Mouse (Mus musculus) limb, embryonic 13.5 days (tissue): ENCODE results near the gene Mlf1. TPM values are rescaled to one million over a fixed set of nuclear protein-coding genes. Genes with fewer than 3 reads are reported as not detected.

ENCODE experiments used
- ATAC-seq: fragments of 200-750 bp; cut with Nextera tagmentation; 2 replicates; pipeline ENCODE4 v1.8.0; 2017; ENCODE audit warnings: low read depth, moderate number of reproducible peaks, moderate TSS enrichment; ENCODE audit not compliant: low FRiP score
- H3K27ac ChIP-seq: fragments of 300-500 bp; sonication (generic); 2 replicates; pipeline ENCODE4 v1.5.1; 2015; ENCODE audit warnings: inconsistent platforms, mild to moderate bottlenecking, moderate library complexity
- H3K27me3 ChIP-seq: fragments of 300-500 bp; sonication (generic); 2 replicates; pipeline ENCODE4 v1.6.1; 2015; ENCODE audit warnings: mild to moderate bottlenecking, inconsistent platforms
- H3K36me3 ChIP-seq: fragments of 300-500 bp; sonication (generic); 2 replicates; pipeline ENCODE4 v1.6.1; 2015; ENCODE audit warnings: inconsistent platforms, mild to moderate bottlenecking, moderate library complexity
- H3K4me1 ChIP-seq: fragments of 300-500 bp; sonication (generic); 2 replicates; pipeline ENCODE4 v1.6.1; 2015; ENCODE audit warnings: inconsistent platforms
- H3K4me2 ChIP-seq: fragments of 300-500 bp; sonication (generic); replicated peaks from 2 replicates; pipeline ENCODE4 v1.6.1; 2015; ENCODE audit warnings: inconsistent platforms, mild to moderate bottlenecking, moderate library complexity
- H3K4me3 ChIP-seq: fragments of 300-500 bp; sonication (generic); 2 replicates; pipeline ENCODE4 v1.5.1; 2015; ENCODE audit warnings: moderate library complexity, mild to moderate bottlenecking, inconsistent platforms
- H3K9ac ChIP-seq: fragments of 300-500 bp; sonication (generic); 2 replicates; pipeline ENCODE4 v1.6.1; 2015; ENCODE audit warnings: mild to moderate bottlenecking, inconsistent platforms
- H3K9me3 ChIP-seq: fragments of 300-500 bp; sonication (generic); 2 replicates; pipeline ENCODE4 v1.6.1; 2016; ENCODE audit warnings: inconsistent platforms
- WGBS: fragments of 180-500 bp; shearing (Covaris S2); methylation state at CpG from one replicate; pipeline ENCODE4 v1.1.7; 2015; 5-methylcytosine and 5-hydroxymethylcytosine counted together
- polyA plus RNA-seq: library from polyadenylated mRNA; unstranded; fragments of >200 nt; fragmentation: Nextera tagmentation; extraction: Ambion mirVana; gene quantifications from 2 replicates; pipeline ENCODE4 v1.2.1, GENCODE M21; 2015

The Mlf1 gene
- polyA plus RNA-seq, 1 experiment from 2014 or later: 19.8 TPM

DNA sequence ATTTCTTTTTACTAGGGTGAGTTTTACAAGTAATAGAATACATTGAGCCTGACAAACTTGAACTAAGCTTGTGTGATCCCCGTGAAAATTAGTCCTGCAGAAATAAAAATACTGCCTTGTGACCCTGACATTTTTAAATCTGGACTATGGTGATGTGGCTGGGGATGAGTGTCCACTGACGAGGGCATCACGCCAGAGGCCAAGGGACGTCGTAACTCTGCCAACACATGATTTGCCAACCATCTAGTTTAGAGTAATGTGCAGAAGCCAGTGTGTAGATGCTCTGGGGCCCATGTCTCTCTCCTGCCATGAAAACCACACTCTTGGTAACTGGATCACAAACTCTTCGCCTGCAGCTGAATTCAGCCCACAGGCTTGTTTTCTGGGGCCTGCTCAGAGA, 6.4 kb upstream of the Mlf1 start:
- Histone ChIP-seq H3K9me3 (no peaks in the 10 kb centered on the region), H3K9ac (no peak overlapping the region), H3K4me3 (no peak overlapping the region), H3K27ac (no peak overlapping the region), H3K36me3 (no peaks in the 10 kb centered on the region), H3K4me2 (no peak overlapping the region), H3K4me1 (no peaks in the 10 kb centered on the region), H3K27me3 (peaks cover 11% of the 10 kb centered on the region)
- 63% methylated on average over 6 of the region's 6 CpGs for WGBS
- no peak for ATAC-seq

DNA sequence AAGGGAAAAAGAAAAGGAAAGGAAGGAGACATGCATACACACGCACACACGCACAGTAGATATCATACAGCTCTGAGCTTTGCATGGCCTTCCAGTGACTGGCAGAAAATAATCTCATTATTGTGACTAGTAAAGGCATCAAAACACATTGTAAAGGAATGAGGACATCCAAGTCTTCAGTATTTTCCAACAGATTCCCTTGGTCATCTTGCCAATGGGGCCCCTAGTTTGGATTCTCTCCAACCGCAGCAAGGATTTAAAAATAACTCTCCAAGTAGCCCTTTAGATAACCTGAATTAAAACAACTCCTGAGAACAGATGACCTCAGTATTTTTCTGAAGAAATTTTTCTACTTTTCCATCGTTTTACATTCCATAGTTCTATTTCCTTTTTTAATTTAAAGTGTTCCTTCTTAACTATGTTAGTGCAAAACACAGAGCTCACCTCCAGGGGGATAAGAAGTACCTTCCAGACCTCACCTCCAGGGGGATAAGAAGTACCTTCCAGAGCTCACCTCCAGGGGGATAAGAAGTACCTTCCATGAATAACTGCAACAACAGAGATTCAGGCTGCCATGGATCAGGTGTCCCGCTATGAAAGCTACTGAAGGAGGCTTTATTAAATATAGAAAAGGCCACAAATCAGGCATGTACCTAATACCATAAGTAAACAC, 4.4 kb upstream of the Mlf1 start:
- Histone ChIP-seq H3K4me3 (no peak overlapping the region), H3K27ac (no peak overlapping the region), H3K9ac (no peak overlapping the region), H3K27me3 (peaks cover 25% of the 10 kb centered on the region), H3K36me3 (no peaks in the 10 kb centered on the region), H3K4me1 (peaks cover 3% of the 10 kb centered on the region; the same call in 1 of the 2 replicates), H3K9me3 (no peaks in the 10 kb centered on the region), H3K4me2 (no peak overlapping the region)
- ATAC-seq: no peak
- WGBS: 82% methylated on average over 5 of the region's 5 CpGs

DNA sequence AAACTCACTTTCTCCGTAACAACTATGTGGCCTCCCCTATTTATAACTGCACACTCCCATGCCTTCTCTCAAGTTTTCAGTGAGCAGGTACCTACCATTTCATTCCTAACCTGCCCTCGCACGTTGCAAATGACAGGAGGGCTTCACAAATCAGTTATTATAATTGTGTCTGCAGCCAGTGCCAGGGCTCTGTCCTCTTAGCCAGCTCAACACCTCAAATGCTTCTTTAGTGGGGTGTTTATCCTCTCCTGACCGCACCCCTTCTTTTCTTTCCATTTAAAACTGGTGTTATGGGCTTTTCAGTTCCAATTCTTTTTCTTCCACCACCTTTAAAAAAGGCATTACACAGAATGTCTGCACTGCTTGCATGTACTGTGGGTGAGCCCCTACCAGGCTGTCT, 1.7 kb upstream of the Mlf1 start:
- Histone ChIP-seq H3K4me2 (no peak overlapping the region), H3K27me3 (peaks cover 29% of the 10 kb centered on the region), H3K9me3 (no peaks in the 10 kb centered on the region), H3K36me3 (no peaks in the 10 kb centered on the region), H3K27ac (no peak overlapping the region), H3K9ac (no peak overlapping the region), H3K4me1 (peaks cover 4% of the 10 kb centered on the region; the same call in 1 of the 2 replicates), H3K4me3 (no peak overlapping the region)
- 78% methylated on average over 4 of the region's 4 CpGs for WGBS
- no peak for ATAC-seq

DNA sequence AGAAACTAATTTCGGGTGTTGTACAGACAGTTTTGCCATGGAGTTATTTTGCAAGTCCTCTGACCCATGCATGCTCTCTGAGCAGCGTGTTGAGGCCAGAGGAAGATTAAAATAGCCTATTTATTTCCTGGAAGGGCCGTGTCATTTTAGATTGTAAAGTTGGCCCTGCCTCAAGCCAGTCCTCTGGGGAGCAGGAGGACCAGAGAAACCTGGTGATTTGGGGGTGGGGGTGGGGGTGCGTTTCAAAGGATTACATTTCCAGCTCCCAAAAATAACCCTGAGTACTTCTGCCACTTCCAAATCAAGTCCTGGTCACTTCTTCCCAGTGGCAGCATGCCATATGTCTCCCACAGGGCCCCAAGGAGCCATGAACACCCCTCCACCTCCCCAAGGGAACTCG, 1.1 kb upstream of the Mlf1 start:
- ATAC-seq: no peak
- H3K9me3 ChIP-seq: no peaks in the 10 kb centered on the region
- no peak overlapping the region for H3K9ac ChIP-seq
- H3K4me2 ChIP-seq: no peak overlapping the region
- H3K4me3 ChIP-seq: no peak overlapping the region
- WGBS: 51% methylated on average over 5 of the region's 5 CpGs
- peaks cover 29% of the 10 kb centered on the region for H3K27me3 ChIP-seq
- H3K27ac ChIP-seq: no peak overlapping the region
- peaks cover 4% of the 10 kb centered on the region; the same call in 1 of the 2 replicates for H3K4me1 ChIP-seq
- H3K36me3 ChIP-seq: no peaks in the 10 kb centered on the region

DNA sequence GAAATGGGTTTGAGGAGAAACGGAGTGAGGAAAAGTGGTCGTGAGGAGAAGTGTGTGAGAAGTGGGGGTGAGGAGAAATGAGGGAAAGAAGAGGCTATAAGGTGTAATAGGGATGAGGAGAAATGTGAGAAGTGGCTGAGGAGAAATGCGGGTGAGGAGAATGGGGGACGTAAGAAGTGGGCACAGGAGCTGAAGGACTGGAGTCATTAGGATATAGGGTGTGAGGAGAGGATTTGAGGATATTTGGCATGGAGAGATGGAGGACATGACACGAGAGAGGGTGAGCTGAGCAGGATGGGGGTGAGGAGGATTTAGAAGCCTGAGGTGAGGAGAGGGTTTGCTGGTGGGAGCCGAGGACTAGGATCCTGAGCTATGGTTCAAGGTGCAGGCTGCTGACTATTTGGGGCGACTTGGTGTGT, 472 bp downstream of the Mlf1 start:
- Histone ChIP-seq H3K4me1 (peaks cover 4% of the 10 kb centered on the region; the same call in 1 of the 2 replicates), H3K9ac (peak overlapping the region; percentile 60), H3K27me3 (peaks cover 29% of the 10 kb centered on the region), H3K9me3 (no peaks in the 10 kb centered on the region), H3K27ac (no peak overlapping the region), H3K36me3 (no peaks in the 10 kb centered on the region), H3K4me2 (peak overlapping the region; percentile 84), H3K4me3 (peak overlapping the region; percentile 53)
- ATAC-seq: peak; percentile 30; the same call in 1 of the 2 replicates
- 33% methylated on average over 7 of the region's 7 CpGs for WGBS

DNA sequence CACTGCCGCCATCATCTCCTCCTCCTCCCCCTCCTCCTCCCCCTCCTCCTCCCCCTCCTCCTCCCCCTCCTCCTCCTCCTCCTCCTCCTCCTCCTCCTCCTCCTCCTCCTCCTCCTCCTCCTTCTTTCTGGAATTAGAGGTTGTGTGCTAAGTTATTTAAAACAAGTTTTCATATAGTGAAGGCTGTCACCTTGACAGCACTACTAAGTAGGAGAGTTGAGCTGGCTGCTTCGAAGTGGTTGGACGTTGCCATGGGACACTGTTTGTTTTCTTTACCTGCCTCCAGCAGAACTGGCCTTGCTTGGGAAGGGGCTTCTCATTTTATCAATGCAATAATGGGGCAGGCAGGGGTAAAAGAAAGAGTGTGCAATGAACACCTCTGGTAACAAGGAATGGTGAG, 1.2 kb downstream of the Mlf1 start, which contains the start of gene Gm17402:
Gene Gm17402 (minus strand): TSS at position 101 of the 400 bp plus-strand sequence.
- H3K4me2 ChIP-seq: peak within 1 kb of the TSS; percentile 84
- H3K27me3 ChIP-seq: peaks cover 29% of the 10 kb centered on the region
- ATAC-seq: no peak
- no peaks in the 10 kb centered on the region for H3K9me3 ChIP-seq
- H3K9ac ChIP-seq: peak within 1 kb of the TSS; percentile 60
- H3K27ac ChIP-seq: no peak within 1 kb of the TSS
- peak within 1 kb of the TSS; percentile 53 for H3K4me3 ChIP-seq
- peaks cover 4% of the 10 kb centered on the region; the same call in 1 of the 2 replicates for H3K4me1 ChIP-seq
- WGBS: 39% methylated on average over 2 of the region's 3 CpGs
- H3K36me3 ChIP-seq: no peaks in the 10 kb centered on the region

DNA sequence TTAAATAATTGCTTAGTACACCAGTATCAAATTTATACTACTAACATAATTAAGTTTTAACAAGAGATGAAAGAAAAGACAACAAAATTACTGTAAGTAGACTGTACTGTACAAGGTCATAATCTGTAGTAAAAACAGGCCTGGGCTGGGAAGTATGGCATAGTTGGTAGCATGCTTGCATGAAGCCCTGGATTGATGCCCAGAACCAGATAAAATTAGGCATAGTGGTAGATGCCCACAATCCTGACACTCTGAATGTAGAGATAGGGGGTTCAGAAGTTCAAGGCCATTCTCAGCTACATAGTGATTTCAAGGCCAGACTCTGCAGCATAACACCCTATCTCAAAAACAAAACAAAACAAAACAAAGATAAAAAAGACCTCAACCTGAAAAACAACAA, 4.3 kb downstream of the Mlf1 start:
- no peak overlapping the region for H3K4me2 ChIP-seq
- peaks cover 4% of the 10 kb centered on the region; the same call in 1 of the 2 replicates for H3K4me1 ChIP-seq
- no peak overlapping the region for H3K27ac ChIP-seq
- no peak for ATAC-seq
- no peaks in the 10 kb centered on the region for H3K36me3 ChIP-seq
- peaks cover 11% of the 10 kb centered on the region for H3K27me3 ChIP-seq
- no peak overlapping the region for H3K9ac ChIP-seq
- H3K4me3 ChIP-seq: no peak overlapping the region
- no peaks in the 10 kb centered on the region for H3K9me3 ChIP-seq

DNA sequence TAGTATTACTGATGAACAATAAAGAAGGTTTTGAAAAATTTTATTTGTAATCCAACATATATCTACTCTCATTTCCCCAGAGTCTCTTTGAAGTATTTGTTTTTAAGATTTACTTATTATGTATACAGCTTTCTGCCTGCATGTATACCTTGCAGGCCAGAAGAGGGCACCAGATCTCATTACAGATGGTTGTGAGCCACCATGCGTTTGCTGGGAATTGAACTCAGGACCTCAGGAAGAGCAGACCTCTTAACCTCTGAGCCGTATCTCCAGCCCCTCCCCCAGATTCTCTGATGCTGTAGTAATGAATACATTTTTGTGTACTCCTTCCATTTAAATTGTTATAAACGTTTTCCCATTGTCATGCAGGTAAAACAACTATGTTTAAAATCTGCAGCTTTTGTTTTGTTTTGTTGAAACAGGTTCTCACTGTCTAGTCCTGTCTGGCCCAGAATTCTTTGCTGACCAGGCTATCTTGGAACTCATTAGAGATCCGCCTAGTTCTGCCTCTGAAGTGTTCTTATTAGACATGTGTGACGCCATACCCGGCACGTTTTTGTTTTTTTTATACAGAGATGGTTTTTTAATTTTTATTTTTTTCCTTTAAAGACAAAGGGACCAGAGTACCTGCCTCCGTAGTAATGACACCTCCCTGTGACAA, 55.6 kb downstream of the Mlf1 start:
- ATAC-seq: peak; percentile 55

DNA sequence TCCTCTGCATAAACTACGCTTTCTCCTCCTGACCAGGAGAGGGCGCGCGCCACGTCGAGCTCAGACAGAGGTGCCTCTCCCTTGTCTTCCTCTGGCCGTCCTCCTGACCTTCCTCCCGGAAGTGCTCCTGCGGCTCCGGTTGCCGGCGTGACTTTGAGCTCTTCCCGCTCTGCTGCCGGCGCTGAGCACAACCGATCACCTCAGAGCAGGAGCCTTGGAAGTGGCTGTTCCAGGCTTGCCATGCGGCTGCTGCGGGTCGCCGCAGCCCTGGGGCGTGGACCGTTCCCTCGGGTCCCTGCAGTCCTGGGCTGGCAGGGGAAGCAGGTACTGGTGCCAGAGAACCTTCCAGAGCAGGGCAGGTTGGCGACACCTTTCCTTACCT, 56.1 kb downstream of the Mlf1 start, which contains the start of gene Gfm1:
Gene Gfm1 (plus strand): TSS at position 98 of the 382 bp plus-strand sequence.
- peak within 1 kb of the TSS; percentile 91 for H3K9ac ChIP-seq
- H3K27me3 ChIP-seq: no peaks in the 10 kb centered on the region
- H3K4me2 ChIP-seq: peak within 1 kb of the TSS; percentile 84
- H3K9me3 ChIP-seq: peaks cover 12% of the 10 kb centered on the region; the same call in 1 of the 2 replicates
- no peak within 1 kb of the TSS for H3K27ac ChIP-seq
- H3K4me1 ChIP-seq: peaks cover 9% of the 10 kb centered on the region
- under 1% methylated on average over 24 of the region's 24 CpGs for WGBS
- H3K36me3 ChIP-seq: peaks cover 27% of the 10 kb centered on the region
- peak; percentile 94 for ATAC-seq
- H3K4me3 ChIP-seq: peak within 1 kb of the TSS; percentile 99

More for the DNA sequence above, 55.6 kb downstream of the Mlf1 start:
- H3K4me1 ChIP-seq: peaks cover 9% of the 10 kb centered on the region
- H3K9ac ChIP-seq: no peak overlapping the region; the same call in 1 of the 2 replicates
- 34% methylated on average over 8 of the region's 8 CpGs for WGBS
- no peak overlapping the region for H3K27ac ChIP-seq
- peak overlapping the region; percentile 84 for H3K4me2 ChIP-seq
- H3K9me3 ChIP-seq: peaks cover 12% of the 10 kb centered on the region; the same call in 1 of the 2 replicates
- H3K4me3 ChIP-seq: peak overlapping the region; percentile 99
- no peaks in the 10 kb centered on the region for H3K27me3 ChIP-seq
- H3K36me3 ChIP-seq: peaks cover 26% of the 10 kb centered on the region

DNA sequence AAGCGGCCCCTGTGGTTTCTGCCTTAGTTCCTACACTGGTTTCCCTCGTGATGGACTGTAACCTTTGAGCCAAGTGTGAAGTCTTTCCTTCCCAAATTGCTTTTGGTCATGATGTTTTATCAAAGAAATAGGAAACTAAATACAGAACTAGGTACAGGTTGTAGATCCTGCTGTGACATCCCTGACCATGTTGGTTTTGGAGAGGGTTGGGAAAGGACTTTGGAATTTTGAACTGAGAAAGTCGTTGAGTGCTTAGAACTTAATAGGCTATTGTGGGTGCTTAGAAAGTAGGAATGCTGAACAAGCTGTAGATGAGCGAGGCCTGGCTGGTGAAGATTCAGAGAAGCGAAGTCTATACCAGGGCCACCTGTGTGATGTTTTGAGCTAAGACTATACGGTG, 60.1 kb downstream of the Mlf1 start:
- peaks cover 62% of the 10 kb centered on the region for H3K36me3 ChIP-seq
- WGBS: 92% methylated on average over 6 of the region's 6 CpGs

DNA sequence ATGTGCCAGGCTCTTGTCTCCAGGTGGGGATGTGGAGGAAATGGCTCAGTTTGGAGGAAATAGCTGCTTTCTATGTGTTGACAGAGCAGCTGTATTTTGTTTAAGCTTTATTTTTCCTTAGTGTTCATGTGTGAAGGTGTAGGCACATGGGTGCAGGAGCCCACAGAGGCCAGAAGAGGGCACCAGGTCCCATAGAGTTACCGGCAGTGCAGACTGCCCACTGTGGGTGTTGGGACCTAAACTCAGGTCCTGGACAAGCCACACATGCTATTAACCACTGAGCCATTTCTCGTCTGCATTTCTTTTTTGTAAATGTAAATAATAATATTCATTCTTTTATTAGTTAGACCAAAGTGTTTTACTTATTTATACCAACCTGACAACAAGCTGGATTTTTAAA, 73.2 kb downstream of the Mlf1 start:
- Histone ChIP-seq H3K36me3 (peaks cover 81% of the 10 kb centered on the region), H3K4me1 (no peaks in the 10 kb centered on the region), H3K27ac (no peak overlapping the region), H3K4me2 (no peak overlapping the region), H3K9me3 (no peaks in the 10 kb centered on the region), H3K4me3 (no peak overlapping the region), H3K27me3 (no peaks in the 10 kb centered on the region), H3K9ac (no peak overlapping the region)
- WGBS: 96% methylated on average over 2 of the region's 2 CpGs
- ATAC-seq: no peak

More for the DNA sequence above, 60.1 kb downstream of the Mlf1 start:
- no peak overlapping the region for H3K9ac ChIP-seq
- no peak overlapping the region for H3K4me2 ChIP-seq
- H3K4me3 ChIP-seq: no peak overlapping the region
- no peak for ATAC-seq
- no peaks in the 10 kb centered on the region for H3K27me3 ChIP-seq
- no peaks in the 10 kb centered on the region for H3K9me3 ChIP-seq
- H3K27ac ChIP-seq: no peak overlapping the region
- H3K4me1 ChIP-seq: peaks cover 9% of the 10 kb centered on the region
